Comparison of ENCODE assay signal across 8 mouse cellular contexts in the genomic region with DNA sequence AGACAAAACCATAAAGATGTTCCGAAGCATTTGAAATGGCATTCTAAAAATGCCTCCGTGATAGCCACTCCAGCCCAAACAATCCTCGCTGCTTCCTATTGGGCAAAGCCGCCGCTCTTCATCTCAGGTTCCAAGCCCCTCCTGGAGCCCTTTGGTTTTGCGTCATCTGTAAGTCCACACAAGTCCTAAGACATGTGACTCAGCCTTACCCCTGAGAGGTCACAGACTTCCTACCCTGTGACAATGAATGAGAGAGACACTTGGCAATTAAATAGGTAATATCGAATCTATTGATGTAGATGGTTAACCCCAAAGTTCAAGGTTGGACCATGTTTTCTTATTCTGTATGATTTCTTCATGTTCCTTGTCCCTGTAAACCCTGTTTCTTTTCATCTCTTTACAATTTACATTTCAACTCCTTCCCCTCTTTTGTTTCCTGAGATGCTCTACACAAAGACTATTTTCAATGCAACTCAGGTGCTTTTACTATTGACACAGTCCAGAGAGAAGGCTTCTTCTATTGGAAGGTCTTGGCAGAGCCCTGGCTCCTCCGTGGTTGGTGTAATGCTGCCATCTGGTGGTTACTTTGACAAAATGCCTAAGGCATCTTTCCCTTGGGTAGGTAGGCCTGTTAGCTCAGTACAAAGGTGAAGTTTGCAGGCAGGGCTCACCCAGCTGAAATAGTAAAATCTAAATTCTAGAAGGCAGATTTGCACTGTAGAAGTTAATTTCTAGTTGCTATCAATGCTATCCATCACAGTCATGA.
A peak's percentile ranks its signal among the peaks of the same experiment; 100 is the strongest.
DNase-seq lines count a peak whose midpoint lies in the region; ATAC-seq lines count a peak whose summit lies in the region.

No protein-coding gene starts in this region.

- no peak overlapping the region for H3K9ac ChIP-seq in heart, embryonic 12.5 days
- no peak overlapping the region for H3K9ac ChIP-seq in forebrain, embryonic 13.5 days
- H3K9ac ChIP-seq in hindbrain, embryonic 16.5 days (ENCODE audit: low read depth, low read length), result no peak overlapping the region

- no peaks in the 10 kb centered on the region for H3K4me1 ChIP-seq in heart, embryonic 12.5 days (replicated peaks)
- no peaks in the 10 kb centered on the region for H3K4me1 ChIP-seq in forebrain, embryonic 13.5 days
- no peaks in the 10 kb centered on the region for H3K4me1 ChIP-seq in hindbrain, embryonic 16.5 days (ENCODE audit: control insufficient read depth, insufficient read depth, low read depth, low read length)

- no peak for ATAC-seq in heart, embryonic 12.5 days (ENCODE audit: insufficient number of reproducible peaks, low FRiP score)
- peak; percentile 95 for ATAC-seq in forebrain, embryonic 13.5 days
- peak; percentile 96 for ATAC-seq in hindbrain, embryonic 16.5 days
- peak; percentile 64 for ATAC-seq in megakaryocyte, adult 5-6 weeks (ENCODE audit: poor library complexity, severe bottlenecking)

- H3K4me2 ChIP-seq in heart, embryonic 12.5 days, result no peak overlapping the region
- no peak overlapping the region for H3K4me2 ChIP-seq in forebrain, embryonic 13.5 days
- no peak overlapping the region for H3K4me2 ChIP-seq in hindbrain, embryonic 16.5 days (ENCODE audit: low read length)

- 59% methylated on average over 8 of the region's 8 CpGs for WGBS in heart, embryonic 12.5 days
- 71% methylated on average over 8 of the region's 8 CpGs for WGBS in forebrain, embryonic 13.5 days
- WGBS in hindbrain, embryonic 16.5 days, result 73% methylated on average over 8 of the region's 8 CpGs

- H3K27me3 ChIP-seq in heart, embryonic 12.5 days (replicated peaks), result no peaks in the 10 kb centered on the region
- no peaks in the 10 kb centered on the region for H3K27me3 ChIP-seq in forebrain, embryonic 13.5 days
- H3K27me3 ChIP-seq in hindbrain, embryonic 16.5 days (replicated peaks; ENCODE audit: control insufficient read depth, insufficient read depth, low read length), result no peaks in the 10 kb centered on the region

- H3K36me3 ChIP-seq in heart, embryonic 12.5 days, result no peaks in the 10 kb centered on the region
- no peaks in the 10 kb centered on the region for H3K36me3 ChIP-seq in forebrain, embryonic 13.5 days (ENCODE audit: poor library complexity, severe bottlenecking)
- H3K36me3 ChIP-seq in hindbrain, embryonic 16.5 days (ENCODE audit: control insufficient read depth, insufficient read depth, low read length), result no peaks in the 10 kb centered on the region

- DNase-seq in heart, adult 11 months, result peak; percentile 88
- peak; percentile 15 for DNase-seq in c-Kit-positive CD71-positive TER-119-negative erythroid progenitor cells, embryonic 14.5 days (ENCODE audit: low read depth)
- peak; percentile 42 to 60 for DNase-seq in layer of hippocampus, postnatal 36 days
- peak; percentile 18 to 50 for DNase-seq in right cerebral cortex, postnatal 36 days (ENCODE audit: low spot score in 2 of 2)

- H3K4me3 ChIP-seq in heart, embryonic 12.5 days, result no peak overlapping the region
- no peak overlapping the region for H3K4me3 ChIP-seq in forebrain, embryonic 13.5 days
- H3K4me3 ChIP-seq in hindbrain, embryonic 16.5 days (ENCODE audit: low read length), result no peak overlapping the region

- H3K9me3 ChIP-seq in heart, embryonic 12.5 days (replicated peaks), result no peaks in the 10 kb centered on the region
- H3K9me3 ChIP-seq in forebrain, embryonic 13.5 days (replicated peaks), result no peaks in the 10 kb centered on the region
- H3K9me3 ChIP-seq in hindbrain, embryonic 16.5 days (ENCODE audit: control insufficient read depth, low read length), result no peaks in the 10 kb centered on the region

- H3K27ac ChIP-seq in heart, embryonic 12.5 days (ENCODE audit: poor library complexity, severe bottlenecking), result no peak overlapping the region
- no peak overlapping the region for H3K27ac ChIP-seq in forebrain, embryonic 13.5 days
- H3K27ac ChIP-seq in hindbrain, embryonic 16.5 days (ENCODE audit: low read depth, low read length), result no peak overlapping the region

Comparison
In these comparisons a context has a peak if more than half of its experiments do, and no peak if none do; other contexts are left out.
1. DNase-seq: peak in every context shown above with its lines; median percentile 88 in heart, adult 11 months; 51 in layer of hippocampus, postnatal 36 days; 34 in right cerebral cortex, postnatal 36 days; 15 in c-Kit-positive CD71-positive TER-119-negative erythroid progenitor cells, embryonic 14.5 days.